Mouse (Mus musculus) bone marrow macrophage, adult 2 months (primary cell): ENCODE results near the gene Rab11fip4. TPM values are rescaled to one million over a fixed set of nuclear protein-coding genes. Genes with fewer than 3 reads are reported as not detected.

ENCODE experiments used
- H3K27ac ChIP-seq: 2 replicates; pipeline ENCODE4 v1.5.1; 2012; ENCODE audit warnings: low read depth, low read length; ENCODE audit not compliant: insufficient read depth
- H3K4me1 ChIP-seq: 2 replicates; pipeline ENCODE4 v1.6.1; 2012; ENCODE audit warnings: low read length; ENCODE audit not compliant: control insufficient read depth, insufficient read depth
- H3K4me3 ChIP-seq: 2 replicates; pipeline ENCODE4 v1.5.1; 2012; ENCODE audit warnings: mild to moderate bottlenecking, low read length, moderate library complexity; ENCODE audit not compliant: insufficient read depth
- CTCF ChIP-seq: IDR thresholded peaks from 2 replicates; pipeline ENCODE4 v1.5.1; 2012; ENCODE audit warnings: low read depth, mild to moderate bottlenecking, low read length, moderate library complexity
- POLR2A ChIP-seq: IDR thresholded peaks from 2 replicates; pipeline ENCODE4 v1.6.1; 2012; ENCODE audit warnings: mild to moderate bottlenecking, low read depth, low read length, borderline replicate concordance
- polyA plus RNA-seq: library from polyadenylated mRNA; stranded (reverse); fragments of >200 nt; gene quantifications from 2 replicates; pipeline ENCODE4 v1.2.4, GENCODE M21; 2012; ENCODE audit not compliant: missing spikeins, insufficient read depth, insufficient read length

Rab11fip4 gene
- polyA plus RNA-seq, 1 experiment = 0.32 TPM

- Histone ChIP-seq H3K4me1 (peaks cover 19% of the 10 kb centered on the region), H3K27ac (no peak overlapping the region), H3K4me3 (no peak overlapping the region)
- TF ChIP-seq POLR2A (no peak), CTCF (no peak)
Measured at GRCm38 (mm10) chr11:79613084-79613483, 22.1 kb downstream of the Rab11fip4 start.

DNA sequence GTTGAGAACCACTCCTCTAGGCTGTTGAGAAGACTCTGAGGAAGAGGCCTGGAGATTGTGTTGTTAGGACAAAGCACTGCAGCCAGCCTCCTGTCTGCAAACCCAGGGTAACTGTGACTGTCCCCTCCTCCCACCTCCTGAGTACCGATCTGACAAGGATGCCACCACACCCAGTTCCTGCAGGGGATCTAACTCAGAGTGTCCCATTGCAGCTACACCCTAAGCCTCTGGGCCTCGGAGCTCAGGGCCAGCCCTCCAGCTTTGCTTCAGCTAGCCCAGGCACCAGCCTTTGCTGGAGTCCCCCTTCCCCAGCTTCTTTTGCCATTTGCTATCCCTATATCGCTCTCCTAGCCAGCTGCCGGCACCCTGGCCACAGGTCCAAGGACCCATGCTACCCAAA lies 22.7 kb downstream of the Rab11fip4 start:
- H3K27ac ChIP-seq = no peak overlapping the region
- peaks cover 19% of the 10 kb centered on the region for H3K4me1 ChIP-seq
- no peak overlapping the region for H3K4me3 ChIP-seq
- TF ChIP-seq CTCF = no peak
- no peak for TF ChIP-seq POLR2A

- Histone ChIP-seq H3K4me3 (no peak overlapping the region), H3K27ac (no peak overlapping the region), H3K4me1 (peaks cover 19% of the 10 kb centered on the region)
- TF ChIP-seq POLR2A (no peak), CTCF (no peak)
Measured at GRCm38 (mm10) chr11:79614880-79615279, 23.9 kb downstream of the Rab11fip4 start.

- TF ChIP-seq CTCF (no peak), POLR2A (no peak)
- H3K4me1 ChIP-seq = peaks cover 13% of the 10 kb centered on the region
- no peak overlapping the region for H3K27ac ChIP-seq
- H3K4me3 ChIP-seq = no peak overlapping the region
Measured at GRCm38 (mm10) chr11:79615871-79616270, 24.9 kb downstream of the Rab11fip4 start.

- Histone ChIP-seq H3K4me3 (no peak overlapping the region), H3K4me1 (peaks cover 10% of the 10 kb centered on the region), H3K27ac (no peak overlapping the region)
- TF ChIP-seq CTCF (no peak), POLR2A (no peak)
Measured at GRCm38 (mm10) chr11:79617991-79618390, 27.0 kb downstream of the Rab11fip4 start.

DNA sequence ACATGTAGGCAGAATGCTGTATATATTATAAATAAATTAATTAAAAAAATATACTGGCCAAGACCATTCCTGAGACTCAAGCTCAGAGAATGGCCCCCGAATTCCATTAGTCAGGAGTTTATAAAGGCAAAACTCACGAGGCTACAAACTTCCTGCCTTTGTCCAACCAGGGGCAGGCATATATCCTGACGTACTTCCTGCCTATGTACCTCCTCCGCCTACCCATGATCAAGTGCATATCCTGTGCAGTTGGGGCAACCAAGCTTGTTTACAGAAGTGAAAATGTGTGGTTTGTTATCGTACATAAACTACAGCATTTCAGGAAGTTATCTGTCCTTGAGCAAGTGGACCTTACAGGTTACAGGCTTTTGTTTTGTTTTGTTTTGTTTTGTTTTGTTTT lies 32.0 kb downstream of the Rab11fip4 start:
- H3K4me1 ChIP-seq = peaks cover 14% of the 10 kb centered on the region
- no peak for TF ChIP-seq CTCF
- TF ChIP-seq POLR2A = no peak
- H3K4me3 ChIP-seq = peak overlapping the region; percentile 67
- peak overlapping the region; percentile 78 for H3K27ac ChIP-seq

DNA sequence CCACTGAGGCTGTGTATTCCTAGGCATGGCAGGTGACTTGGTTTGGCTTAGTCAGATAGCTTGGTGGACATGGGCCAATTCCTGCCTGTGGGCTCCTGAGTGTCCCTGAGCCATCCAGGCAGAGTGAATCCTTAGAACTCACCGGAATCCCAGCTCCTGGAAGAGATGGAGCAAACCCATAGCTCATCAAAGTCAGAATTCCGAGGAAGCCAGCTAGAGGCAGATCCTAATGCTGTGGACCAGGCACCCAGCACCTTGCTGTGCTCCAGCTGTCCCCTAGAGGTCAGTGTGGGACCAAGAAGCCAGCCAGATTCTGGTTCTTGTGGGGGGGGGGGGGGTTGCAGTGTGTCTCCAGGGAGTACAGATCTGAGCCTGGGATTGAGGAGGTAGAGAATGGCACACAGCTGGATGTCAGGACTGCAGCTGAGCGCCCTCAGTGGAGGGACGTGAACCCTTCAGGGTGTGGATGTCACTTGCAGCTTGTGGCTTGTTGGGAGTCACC lies 33.8 kb downstream of the Rab11fip4 start:
- H3K4me3 ChIP-seq = no peak overlapping the region
- no peak overlapping the region for H3K27ac ChIP-seq
- H3K4me1 ChIP-seq = peaks cover 14% of the 10 kb centered on the region
- peak; percentile 60 for TF ChIP-seq CTCF
- TF ChIP-seq POLR2A = no peak

GRCm38 (mm10) chr11:79628716-79629115 lies 37.7 kb downstream of the Rab11fip4 start:
- Histone ChIP-seq H3K4me3 (no peak overlapping the region), H3K27ac (no peak overlapping the region)
- TF ChIP-seq CTCF (no peak), POLR2A (no peak)

GRCm38 (mm10) chr11:79629752-79630374 lies 38.9 kb downstream of the Rab11fip4 start:
- H3K4me1 ChIP-seq = no peaks in the 10 kb centered on the region
- no peak overlapping the region for H3K4me3 ChIP-seq
- H3K27ac ChIP-seq = no peak overlapping the region
- TF ChIP-seq POLR2A (no peak), CTCF (no peak)

More at GRCm38 (mm10) chr11:79628716-79629115, 37.7 kb downstream of the Rab11fip4 start:
- H3K4me1 ChIP-seq = peaks cover 1% of the 10 kb centered on the region; the same call in 1 of the 2 replicates

GRCm38 (mm10) chr11:79630521-79630920 lies 39.5 kb downstream of the Rab11fip4 start:
- Histone ChIP-seq H3K27ac (no peak overlapping the region), H3K4me3 (no peak overlapping the region), H3K4me1 (no peaks in the 10 kb centered on the region)
- TF ChIP-seq POLR2A (no peak), CTCF (no peak)

DNA sequence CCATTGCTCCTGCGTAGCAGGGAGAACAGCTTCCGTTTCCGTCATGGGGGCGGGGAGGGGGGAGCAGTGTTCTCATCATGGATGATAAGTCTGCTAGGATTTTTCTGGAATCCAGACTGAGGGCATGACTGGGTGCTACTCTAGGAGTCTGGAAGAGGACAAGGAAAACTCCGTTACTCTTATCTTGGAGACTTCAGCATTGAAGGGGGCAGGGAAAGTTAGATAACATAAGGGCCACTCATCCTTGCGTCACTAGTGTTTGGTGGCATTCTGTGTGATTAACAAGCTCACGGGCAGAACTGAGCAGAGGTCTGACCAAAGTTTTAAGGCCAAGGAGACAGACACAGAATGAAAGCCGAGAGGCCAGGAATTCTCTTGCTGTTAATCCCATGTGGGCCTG lies 42.4 kb downstream of the Rab11fip4 start:
- Histone ChIP-seq H3K4me3 (no peak overlapping the region), H3K4me1 (no peaks in the 10 kb centered on the region)
- TF ChIP-seq CTCF (no peak), POLR2A (no peak)

More for the DNA sequence above, 42.4 kb downstream of the Rab11fip4 start:
- H3K27ac ChIP-seq = no peak overlapping the region
